Mouse (Mus musculus) stomach, postnatal 0 days (tissue): Measurements from ENCODE around the gene Gpr37l1. TPM values are rescaled to one million over a fixed set of nuclear protein-coding genes. Genes with fewer than 3 reads are reported as not detected.
"Not testable (repeated sequence)": the region's sequence is repeated elsewhere in the genome, so short reads cannot be mapped to it uniquely, and the experiment has no call there.

Source experiments
- ATAC-seq: fragments of 200-750 bp; cut with Nextera tagmentation; 2 replicates; pipeline ENCODE4 v1.8.0; 2017; ENCODE audit not compliant: low FRiP score, low TSS enrichment
- DNase-seq: peaks from one replicate; pipeline ENCODE4 v3.0.0-alpha.2; 2016; ENCODE audit warnings: low spot score
- H3K27ac ChIP-seq: fragments of 300-500 bp; sonication (generic); replicated peaks from 2 replicates; pipeline ENCODE4 v1.5.1; 2014; ENCODE audit warnings: mild to moderate bottlenecking, control low read depth
- H3K27me3 ChIP-seq: fragments of 300-500 bp; sonication (generic); 2 replicates; pipeline ENCODE4 v1.6.1; 2014; ENCODE audit warnings: low read length; ENCODE audit not compliant: control insufficient read depth, insufficient read depth
- H3K36me3 ChIP-seq: fragments of 300-500 bp; sonication (generic); 2 replicates; pipeline ENCODE4 v1.6.1; 2014; ENCODE audit warnings: low read length, mixed read lengths; ENCODE audit not compliant: control insufficient read depth, insufficient read depth
- H3K4me1 ChIP-seq: fragments of 300-500 bp; sonication (generic); replicated peaks from 2 replicates; pipeline ENCODE4 v1.6.1; 2014; ENCODE audit warnings: antibody characterized with exemption; ENCODE audit not compliant: control insufficient read depth, insufficient read depth
- H3K4me2 ChIP-seq: fragments of 300-500 bp; sonication (generic); replicated peaks from 2 replicates; pipeline ENCODE4 v1.6.1; 2014; ENCODE audit warnings: low read depth, mild to moderate bottlenecking, control low read depth, moderate library complexity
- H3K4me3 ChIP-seq: fragments of 300-500 bp; sonication (generic); 2 replicates; pipeline ENCODE4 v1.5.1; 2014; ENCODE audit warnings: low read depth, low read length, control low read depth
- H3K9ac ChIP-seq: fragments of 300-500 bp; sonication (generic); 2 replicates; pipeline ENCODE4 v1.6.1; 2014; ENCODE audit warnings: mild to moderate bottlenecking, low read length, control low read depth, mixed read lengths
- H3K9me3 ChIP-seq: fragments of 300-500 bp; sonication (generic); 2 replicates; pipeline ENCODE4 v1.6.1; 2016; ENCODE audit warnings: low read length; ENCODE audit not compliant: control insufficient read depth
- CTCF ChIP-seq: IDR thresholded peaks from 2 replicates; pipeline ENCODE4 v1.5.1; 2016; ENCODE audit warnings: antibody characterized with exemption, low read depth, mild to moderate bottlenecking, moderate library complexity
- EP300 ChIP-seq: optimal IDR thresholded peaks from 2 replicates; pipeline ENCODE3; 2016; ENCODE audit warnings: antibody characterized with exemption
- WGBS: fragments of 180-500 bp; shearing (Covaris S2); extraction: QIAGEN DNeasy Blood & Tissue Kit; methylation state at CpG from one replicate; pipeline ENCODE4 v1.1.7; 2014; 5-methylcytosine and 5-hydroxymethylcytosine counted together
- polyA plus RNA-seq: library from polyadenylated mRNA; unstranded; fragments of >200 nt; fragmentation: Nextera tagmentation; extraction: Ambion mirVana; gene quantifications from 2 replicates; pipeline ENCODE4 v1.2.1, GENCODE M21; 2015

Gpr37l1 gene
- polyA plus RNA-seq, 1 experiment from 2014 or later, result 3.1 TPM

DNA sequence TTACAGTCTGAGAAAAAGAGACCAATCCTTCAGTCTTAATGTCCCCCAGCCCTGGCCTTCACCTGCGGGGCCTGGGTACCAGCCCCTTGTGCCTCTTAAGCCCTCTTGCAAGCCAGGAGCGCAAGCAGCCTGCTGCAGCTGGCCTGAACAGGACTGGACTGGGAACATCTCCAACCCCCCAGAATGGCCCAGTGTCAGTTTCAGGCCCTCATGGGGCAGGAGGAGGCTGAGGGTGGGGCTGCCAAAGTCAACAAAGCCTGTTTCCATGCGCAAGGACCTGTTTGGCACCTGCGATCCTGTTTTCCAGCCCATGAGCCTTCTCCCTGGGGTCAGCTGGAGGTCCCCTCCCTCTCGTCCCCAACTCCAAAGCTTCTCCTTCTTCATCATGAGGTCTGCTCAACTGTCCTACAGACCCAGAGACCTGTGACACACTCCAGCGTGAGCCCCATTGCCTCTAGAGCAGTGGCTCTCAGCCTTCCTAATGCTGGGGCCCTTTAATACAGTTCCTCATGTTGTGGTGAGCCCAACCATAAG, 28.5 kb upstream of the Gpr37l1 start:
- H3K9ac ChIP-seq, result no peak overlapping the region
- no peak overlapping the region for H3K4me2 ChIP-seq
- ATAC-seq (no peak), DNase-seq (peak; percentile 65)
- peak overlapping the region; percentile 65 for H3K27ac ChIP-seq
- H3K4me1 ChIP-seq, result 0 out of 2 replicates have a peak, but pooled peaks cover 2% of the 10 kb centered on the region
- TF ChIP-seq CTCF (no peak), EP300 (no peak)
- 57% methylated on average over 6 of the region's 6 CpGs for WGBS
- no peak overlapping the region for H3K4me3 ChIP-seq
- no peaks in the 10 kb centered on the region for H3K27me3 ChIP-seq
- no peaks in the 10 kb centered on the region for H3K36me3 ChIP-seq
- no peaks in the 10 kb centered on the region for H3K9me3 ChIP-seq

DNA sequence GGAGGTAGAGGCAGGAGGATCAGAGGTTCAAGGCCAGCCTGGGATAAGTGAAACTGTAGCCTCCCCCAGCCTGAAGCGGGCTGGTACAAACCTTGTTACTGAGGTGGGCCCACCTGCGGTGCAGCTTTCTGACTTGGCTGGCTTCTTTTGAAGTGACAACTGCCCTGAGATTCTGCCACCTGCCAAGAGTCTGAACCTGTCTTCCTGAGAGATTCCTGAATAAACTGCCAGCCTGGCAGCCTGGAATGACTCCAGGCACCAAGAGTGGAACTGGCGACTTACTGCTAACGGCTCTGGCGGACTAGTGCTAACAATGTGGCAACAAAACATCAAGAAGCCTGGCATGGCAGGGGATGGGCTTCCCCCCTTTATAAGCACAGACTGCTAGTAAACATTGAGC, 26.9 kb upstream of the Gpr37l1 start:
- H3K4me2 ChIP-seq, H3K9me3 ChIP-seq, H3K36me3 ChIP-seq, DNase-seq, ATAC-seq, H3K27me3 ChIP-seq, H3K4me3 ChIP-seq, H3K9ac ChIP-seq, H3K4me1 ChIP-seq: not testable (repeated sequence)
- WGBS, result 71% methylated on average over 5 of the region's 5 CpGs
- 0 out of 2 replicates have a peak overlapping the region, but pooled peaks have one; percentile 24 for H3K27ac ChIP-seq

DNA sequence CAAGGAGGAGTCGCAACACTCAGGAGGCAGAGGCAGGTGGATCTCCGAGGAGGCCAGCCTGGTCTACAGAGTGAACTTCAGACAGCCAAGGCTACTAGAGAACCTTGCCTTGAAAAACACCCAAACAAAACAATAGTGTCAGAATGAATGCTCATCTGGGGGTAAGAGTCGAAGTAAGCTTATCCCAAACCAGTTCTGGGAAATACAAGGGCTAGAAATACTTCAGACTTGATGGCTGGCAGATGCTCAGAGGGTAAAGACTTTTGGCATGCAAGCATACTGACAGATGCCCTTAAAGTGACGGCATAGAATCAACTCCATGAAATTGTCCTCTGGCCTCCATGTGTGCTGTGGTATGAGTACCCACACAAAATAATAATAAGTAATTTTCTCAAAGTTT, 21.7 kb upstream of the Gpr37l1 start:
- Histone ChIP-seq H3K27me3 (no peaks in the 10 kb centered on the region), H3K9me3 (no peaks in the 10 kb centered on the region), H3K9ac (no peak overlapping the region), H3K36me3 (no peaks in the 10 kb centered on the region), H3K4me1 (no peaks in the 10 kb centered on the region), H3K27ac (no peak overlapping the region), H3K4me2 (no peak overlapping the region), H3K4me3 (no peak overlapping the region)
- DNase-seq (no peak), ATAC-seq (no peak)
- TF ChIP-seq EP300 (no peak), CTCF (no peak)
- 89% methylated on average over 4 of the region's 4 CpGs for WGBS

DNA sequence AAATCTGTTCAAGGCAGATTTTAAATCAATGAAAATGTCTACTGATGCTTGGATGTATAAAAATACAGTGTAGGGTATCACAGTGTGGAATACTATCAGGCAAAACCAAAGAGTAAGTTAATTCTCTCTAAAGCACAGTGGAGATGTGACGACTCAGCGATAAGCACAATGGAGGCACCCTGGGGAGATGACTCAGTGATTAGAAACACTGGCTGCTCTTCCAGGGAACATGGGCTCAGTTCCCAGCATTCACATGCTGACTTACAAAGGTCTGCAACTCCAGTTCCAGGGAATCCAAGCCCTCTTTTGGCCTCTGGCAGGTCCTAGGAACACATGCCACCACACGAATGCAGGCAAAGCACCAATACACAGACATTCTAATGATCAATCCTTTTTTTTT, 20.7 kb upstream of the Gpr37l1 start:
- Histone ChIP-seq H3K9me3 (no peaks in the 10 kb centered on the region), H3K4me3 (no peak overlapping the region), H3K9ac (no peak overlapping the region), H3K27ac (no peak overlapping the region), H3K36me3 (no peaks in the 10 kb centered on the region), H3K4me1 (no peaks in the 10 kb centered on the region; the same call in 1 of the 2 replicates), H3K27me3 (no peaks in the 10 kb centered on the region), H3K4me2 (no peak overlapping the region)
- ATAC-seq, result no peak
- WGBS, result 35% methylated on average over 3 of the region's 3 CpGs
- no peak for TF ChIP-seq EP300
- TF ChIP-seq CTCF, result no peak
- DNase-seq, result no peak

DNA sequence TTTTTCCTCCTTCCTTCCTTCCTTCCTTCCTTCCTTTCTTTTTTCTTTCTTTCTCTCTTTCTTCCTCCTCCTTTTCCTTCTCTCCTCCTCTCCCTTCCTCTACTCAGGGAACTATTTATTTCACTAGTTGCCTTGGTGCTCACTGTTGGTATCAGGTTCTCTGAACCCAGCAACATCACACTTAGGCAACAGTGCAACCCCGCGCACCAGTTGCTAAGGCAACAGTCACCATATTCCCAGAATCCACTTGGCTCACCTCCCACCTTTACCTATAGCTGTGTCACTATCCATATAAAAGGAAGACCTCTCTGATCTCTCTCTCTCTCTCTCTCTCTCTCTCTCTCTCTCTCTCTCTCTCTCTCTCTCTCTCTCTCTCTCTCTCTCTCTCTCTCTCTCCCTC, 19.5 kb upstream of the Gpr37l1 start:
- not testable (repeated sequence) for H3K27ac ChIP-seq, DNase-seq, H3K36me3 ChIP-seq, H3K9me3 ChIP-seq, H3K4me2 ChIP-seq, ATAC-seq, H3K4me3 ChIP-seq, H3K27me3 ChIP-seq, H3K4me1 ChIP-seq, H3K9ac ChIP-seq
- 50% methylated on average over 2 of the region's 2 CpGs for WGBS

DNA sequence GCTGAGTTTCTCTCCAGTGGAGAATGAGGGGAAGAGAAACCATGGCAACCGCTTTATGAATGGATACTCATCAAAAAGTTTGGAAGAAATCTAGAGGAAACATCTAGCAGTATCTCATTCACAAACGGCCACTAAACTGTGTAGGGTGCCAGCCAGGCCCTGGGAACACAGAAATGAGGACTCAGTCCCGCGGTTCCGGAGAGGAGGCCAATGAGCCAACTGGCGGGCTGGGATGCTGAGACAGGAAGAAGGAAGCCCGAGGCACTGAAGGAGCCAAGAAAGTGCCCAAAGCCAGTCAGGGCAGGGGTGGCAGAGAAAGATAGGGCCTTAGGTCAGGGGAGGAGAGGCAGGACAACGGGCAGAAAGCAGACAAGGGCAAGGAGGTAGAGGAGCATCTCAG, 18.9 kb upstream of the Gpr37l1 start:
- DNase-seq, result no peak
- no peak overlapping the region for H3K4me2 ChIP-seq
- no peak overlapping the region for H3K9ac ChIP-seq
- H3K27me3 ChIP-seq, result no peaks in the 10 kb centered on the region
- H3K36me3 ChIP-seq, result no peaks in the 10 kb centered on the region
- no peaks in the 10 kb centered on the region for H3K9me3 ChIP-seq
- ATAC-seq, result no peak
- WGBS, result 50% methylated on average over 8 of the region's 8 CpGs
- no peak overlapping the region for H3K4me3 ChIP-seq
- H3K4me1 ChIP-seq, result peaks cover 3% of the 10 kb centered on the region; the same call in 1 of the 2 replicates
- TF ChIP-seq CTCF (no peak), EP300 (no peak)
- H3K27ac ChIP-seq, result no peak overlapping the region
